Mouse (Mus musculus) bone marrow, adult 2 months (tissue): Measurements from ENCODE around the gene Nol6.
A peak's percentile ranks its signal among the peaks of the same experiment; 100 is the strongest.

Experiments
- CTCF ChIP-seq: fragments of 200-500 bp; IDR thresholded peaks from 2 replicates; pipeline ENCODE4 v1.5.1; 2011; ENCODE audit warnings: low read length, control low read depth; ENCODE audit not compliant: control insufficient read depth, insufficient read depth
- POLR2A ChIP-seq: fragments of 200-500 bp; IDR thresholded peaks from 2 replicates; pipeline ENCODE4 v1.6.1; 2011; ENCODE audit warnings: low read depth, mild to moderate bottlenecking, control low read depth, low read length, borderline replicate concordance; ENCODE audit not compliant: control insufficient read depth

DNA sequence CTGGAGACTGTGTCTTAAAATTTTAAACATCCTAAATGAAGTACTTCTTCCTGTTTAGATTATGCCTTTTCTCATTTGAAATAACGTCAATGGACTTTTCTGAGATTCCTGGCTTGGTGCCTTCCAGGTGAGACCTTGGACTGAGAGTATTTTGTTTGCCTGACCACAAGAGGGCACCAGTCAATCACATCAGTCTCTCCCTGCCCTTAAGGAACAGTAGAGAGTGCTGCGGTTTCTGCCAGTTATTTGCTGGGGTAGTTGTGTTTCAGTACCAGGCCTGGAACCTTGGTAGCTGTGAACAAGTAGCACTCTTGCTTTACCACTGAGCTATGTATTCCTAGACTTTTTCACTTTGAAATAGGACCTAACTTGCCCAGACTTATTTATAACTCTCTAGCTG lies 5.2 kb upstream of the Nol6 start:
- peak; percentile 88 for TF ChIP-seq CTCF
- no peak for TF ChIP-seq POLR2A
